Mouse (Mus musculus): ENCODE results near the gene Gm11938.
A peak's percentile ranks its signal among the peaks of the same experiment; 100 is the strongest.
"Not testable (repeated sequence)": the region's sequence is repeated elsewhere in the genome, so short reads cannot be mapped to it uniquely, and the experiment has no call there.

Gene Gm11938

DNA sequence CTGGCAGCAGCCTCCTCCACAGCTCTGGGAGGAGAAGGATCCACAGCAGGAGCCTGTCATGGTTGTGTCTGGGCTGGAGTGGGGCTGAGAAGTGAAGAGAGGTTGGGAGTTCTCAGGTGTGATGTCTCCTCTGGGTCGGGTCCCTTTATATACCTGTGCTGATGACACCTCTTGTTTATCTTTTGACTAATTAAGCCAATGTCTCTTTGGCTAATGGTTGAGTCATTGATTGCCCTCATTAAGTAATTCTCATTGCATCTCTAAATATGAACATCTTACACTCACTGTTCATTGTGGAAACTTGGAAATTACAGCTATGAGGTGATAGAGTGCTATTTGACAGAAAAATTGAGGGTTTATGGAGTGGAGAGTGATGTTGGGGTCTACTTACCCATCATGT lies at the start of gene Gm11938:
Gm11938 (minus strand) TSS at position 101 of the 400 bp plus-strand sequence.
- not testable (repeated sequence) for DNase-seq (ENCODE audit: low spot score)

DNA sequence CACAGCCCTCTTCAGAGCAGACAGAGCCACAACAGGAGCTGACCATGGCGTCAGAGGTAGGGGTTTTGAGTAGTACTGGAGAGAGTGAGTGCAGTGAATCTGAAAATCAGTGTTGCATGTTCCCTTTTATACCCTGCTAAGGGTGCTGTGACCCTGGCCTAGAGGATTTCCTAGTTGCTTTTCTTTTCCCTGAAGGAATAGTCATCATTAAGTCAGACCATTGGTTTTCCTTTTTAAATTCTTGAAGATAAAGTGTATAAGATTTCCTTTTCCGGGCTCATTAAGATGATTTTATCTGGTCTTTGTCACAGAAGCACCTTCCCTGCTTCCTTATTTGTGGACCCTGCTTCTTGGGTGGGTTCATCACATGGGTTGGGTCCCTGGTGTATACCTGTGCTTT lies 47.0 kb upstream of the Gm11938 start, which contains the start of gene Gm11555:
Gm11555 (minus strand) TSS at position 101 of the 400 bp plus-strand sequence.
- DNase-seq (ENCODE audit: low spot score), result no peak

DNA sequence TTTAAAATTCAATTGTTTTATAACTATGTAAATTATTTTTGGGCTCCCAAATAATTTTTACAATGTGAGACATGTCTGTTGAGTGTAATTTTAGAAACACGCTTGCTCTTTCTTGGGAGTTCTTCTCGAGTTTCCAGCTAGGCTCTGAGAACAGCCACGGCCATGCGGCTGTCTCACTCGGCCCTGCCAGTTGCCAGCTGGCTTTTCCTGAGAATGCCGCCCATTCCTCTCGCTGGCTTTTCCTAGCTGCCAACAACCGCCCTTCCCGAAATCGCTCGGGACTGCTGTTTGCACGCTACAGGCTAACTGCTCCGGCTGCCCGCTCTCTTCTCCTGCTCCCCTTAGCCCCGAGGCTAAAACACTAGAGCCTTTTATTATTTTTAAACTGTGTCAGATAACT lies 43.3 kb upstream of the Gm11938 start:
- DNase-seq (ENCODE audit: low spot score), result no peak

DNA sequence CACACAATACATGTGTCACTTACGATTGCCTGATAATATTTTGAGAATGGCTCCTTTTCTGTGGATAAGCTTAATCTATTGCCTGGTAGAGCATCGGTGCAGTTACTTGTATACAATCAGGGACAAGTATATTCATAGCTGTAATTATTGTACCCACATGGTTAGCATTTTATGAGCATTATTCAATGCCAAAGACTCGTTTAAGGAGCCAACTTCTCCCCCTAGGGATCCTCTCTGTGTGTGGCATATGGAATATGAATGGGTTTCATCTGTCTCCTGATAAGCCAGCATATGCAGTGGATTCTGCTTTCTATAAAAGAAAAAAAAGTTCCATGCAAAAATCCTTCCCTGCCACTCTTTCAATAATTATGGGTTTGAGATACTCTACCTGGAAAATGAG lies 41.2 kb upstream of the Gm11938 start:
- no peak for DNase-seq (ENCODE audit: low spot score)

DNA sequence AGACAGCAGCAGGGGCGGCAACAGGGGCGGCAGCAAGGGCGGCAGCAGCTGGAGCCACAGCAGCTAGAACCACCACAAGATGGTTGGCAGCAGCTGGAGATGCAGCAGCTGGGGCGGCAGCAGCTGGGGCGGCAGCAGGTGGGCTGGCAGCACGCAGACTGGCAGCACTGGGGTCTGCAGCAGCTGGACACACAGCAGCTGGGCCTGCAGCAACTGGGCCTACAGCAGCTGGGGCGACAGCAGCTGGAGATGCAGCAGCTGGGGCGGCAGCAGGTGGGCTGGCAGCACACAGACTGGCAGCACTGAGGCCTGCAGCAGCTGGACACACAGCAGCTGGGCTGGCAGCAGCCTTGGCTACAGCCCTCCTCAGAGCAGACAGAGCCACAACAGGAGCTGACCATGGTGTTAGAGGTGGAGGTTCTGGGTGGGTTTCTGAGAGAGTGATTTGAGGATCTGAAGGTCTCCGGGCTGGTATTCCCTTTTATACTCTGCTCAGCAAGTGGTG lies 40.6 kb upstream of the Gm11938 start, which contains the start of gene Krtap4-7:
Krtap4-7 (minus strand) TSS at position 455 of the 505 bp plus-strand sequence.
- not testable (repeated sequence) for DNase-seq (ENCODE audit: low spot score)

DNA sequence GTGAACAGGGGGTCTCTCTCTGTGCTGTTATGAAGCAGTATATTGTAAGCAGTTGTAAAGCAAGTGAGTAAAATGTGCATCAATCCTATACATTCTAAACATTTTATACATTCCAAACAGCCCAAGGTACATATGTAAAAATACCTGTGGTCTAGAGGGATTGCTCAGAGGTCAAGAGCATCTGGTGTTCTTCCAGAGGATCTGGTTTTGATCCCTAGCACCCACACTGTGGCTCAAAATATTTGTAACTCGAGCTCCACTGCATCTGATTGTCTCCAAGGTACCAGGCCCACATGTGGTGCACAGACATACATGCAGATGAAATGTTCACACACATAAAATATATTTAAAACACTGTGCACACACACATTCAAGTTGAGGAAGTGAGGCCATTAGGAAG lies 37.8 kb upstream of the Gm11938 start:
- no peak for DNase-seq (ENCODE audit: low spot score)

DNA sequence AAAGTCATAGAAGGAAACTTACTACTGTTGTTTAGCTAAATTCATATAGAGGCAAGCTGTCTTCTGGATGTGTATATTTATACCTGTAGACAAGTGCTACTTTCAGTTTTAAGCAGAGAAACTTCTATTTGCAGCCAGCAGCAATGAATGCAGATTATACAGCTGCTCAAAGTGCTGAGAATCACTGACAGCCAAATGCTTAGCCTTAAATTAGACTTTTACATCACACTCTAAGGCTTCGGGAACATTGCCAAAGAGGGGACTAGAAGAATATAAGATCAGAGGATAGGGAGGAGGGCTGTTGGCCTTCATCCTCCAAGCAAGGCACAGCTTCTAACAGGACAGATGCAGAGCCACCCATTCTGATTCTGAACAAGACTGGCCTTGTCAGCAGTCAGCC lies 34.0 kb upstream of the Gm11938 start:
- DNase-seq (ENCODE audit: low spot score), result no peak

DNA sequence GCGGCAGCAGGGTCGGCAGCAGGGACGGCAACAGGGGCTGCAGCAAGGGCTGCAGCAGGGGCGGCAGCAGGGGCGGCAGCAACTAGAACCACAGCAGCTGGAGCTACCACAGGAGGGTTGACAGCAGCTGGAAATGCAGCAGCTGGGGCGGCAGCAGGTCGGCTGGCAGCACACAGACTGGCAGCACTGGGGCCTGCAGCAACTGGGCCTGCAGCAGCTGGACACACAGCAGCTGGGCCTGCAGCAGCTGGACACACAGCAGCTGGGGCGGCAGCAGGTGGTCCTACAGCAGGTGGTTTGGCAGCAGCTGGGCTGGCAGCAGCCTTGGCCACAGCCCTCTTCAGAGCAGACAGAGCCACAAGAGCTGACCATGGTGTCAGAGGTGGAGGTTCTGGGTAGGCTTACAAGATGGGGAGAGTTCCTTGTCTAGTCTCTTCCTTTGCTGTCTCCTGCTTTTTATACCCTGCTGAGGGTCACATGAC lies 31.6 kb upstream of the Gm11938 start, which contains the start of gene Krtap4-2:
Krtap4-2 (minus strand) TSS at position 432 of the 482 bp plus-strand sequence.
- DNase-seq (ENCODE audit: low spot score), result no peak

DNA sequence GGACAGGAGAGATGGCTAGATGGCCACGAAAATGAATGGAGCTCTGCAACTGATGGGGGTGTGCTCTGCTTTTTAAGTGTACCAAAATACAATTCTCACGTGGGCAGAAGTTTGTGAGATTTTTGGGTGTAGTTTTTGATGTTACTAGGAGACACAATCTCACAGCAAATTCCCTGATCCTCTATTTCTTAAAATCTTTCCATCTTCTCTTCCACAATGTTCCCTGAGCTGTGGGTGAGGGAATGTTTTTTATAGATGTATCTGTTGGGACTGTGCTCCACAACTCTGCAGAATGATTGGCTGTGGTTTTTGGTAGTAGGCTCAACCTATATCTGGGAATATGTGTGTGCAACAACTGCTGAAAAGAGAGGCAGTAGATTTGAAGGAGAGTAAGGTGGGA lies 30.2 kb upstream of the Gm11938 start:
- no peak for DNase-seq (ENCODE audit: low spot score)

DNA sequence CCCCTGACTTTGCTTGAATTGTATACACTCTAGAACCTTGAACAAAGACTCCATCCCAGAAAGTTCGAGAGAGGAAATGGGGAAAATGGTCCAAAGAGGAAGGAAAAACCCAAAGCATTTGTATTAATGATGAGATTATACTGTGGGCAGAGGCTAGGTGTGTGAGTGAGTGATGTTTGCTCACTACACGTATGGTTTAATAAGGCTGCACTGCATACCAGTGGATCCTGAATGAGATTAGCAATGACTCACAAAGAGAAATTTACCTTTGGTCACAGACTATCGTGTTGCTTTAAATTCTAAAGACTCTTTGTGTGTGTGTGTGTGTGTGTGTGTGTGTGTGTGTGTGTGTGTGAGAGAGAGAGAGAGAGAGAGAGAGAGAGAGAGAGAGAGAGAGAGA lies 27.8 kb upstream of the Gm11938 start:
- no peak for DNase-seq (ENCODE audit: low spot score)

DNA sequence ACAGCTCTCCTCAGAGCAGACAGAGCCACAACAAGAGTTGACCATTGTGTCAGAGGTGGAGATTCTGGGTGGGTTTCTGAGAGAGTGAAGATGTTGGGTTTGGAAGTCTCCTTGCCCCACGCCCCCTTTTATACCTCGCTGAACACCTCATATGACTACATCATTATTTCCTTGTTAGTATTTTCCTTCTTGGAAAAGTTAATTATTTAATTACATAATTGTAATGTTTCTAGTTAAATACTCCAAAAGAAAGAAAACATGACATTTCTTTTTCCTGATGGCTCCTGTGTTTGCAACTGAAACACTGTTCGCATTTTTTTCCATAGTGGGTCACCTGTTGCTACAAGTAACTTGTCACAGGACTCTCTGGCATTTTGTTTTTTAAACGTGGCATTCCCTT lies 25.0 kb upstream of the Gm11938 start, which contains the start of gene Krtap4-1:
Krtap4-1 (minus strand) TSS at position 101 of the 400 bp plus-strand sequence.
- no peak for DNase-seq (ENCODE audit: low spot score)

DNA sequence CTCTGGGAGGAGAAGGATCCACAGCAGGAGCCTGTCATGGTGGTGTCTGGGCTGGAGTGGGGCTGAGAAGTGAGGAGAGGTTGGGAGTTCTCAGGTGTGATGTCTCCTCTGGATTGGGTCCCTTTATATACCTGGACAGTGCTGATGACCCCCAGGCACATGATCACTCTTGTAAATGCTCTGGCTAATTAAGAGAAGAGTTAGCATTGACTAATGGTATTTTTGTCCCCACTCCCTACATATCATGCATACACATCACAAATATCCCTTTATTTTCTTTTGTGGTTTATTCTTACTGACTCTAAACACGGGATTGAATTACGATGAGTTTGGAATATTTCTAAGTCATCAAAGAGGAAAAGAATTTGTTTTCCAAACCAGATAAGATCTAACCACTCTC lies 17.2 kb upstream of the Gm11938 start, which contains the start of gene Gm11562:
Gm11562 (minus strand) TSS at position 101 of the 400 bp plus-strand sequence.
- no peak for DNase-seq (ENCODE audit: low spot score)

DNA sequence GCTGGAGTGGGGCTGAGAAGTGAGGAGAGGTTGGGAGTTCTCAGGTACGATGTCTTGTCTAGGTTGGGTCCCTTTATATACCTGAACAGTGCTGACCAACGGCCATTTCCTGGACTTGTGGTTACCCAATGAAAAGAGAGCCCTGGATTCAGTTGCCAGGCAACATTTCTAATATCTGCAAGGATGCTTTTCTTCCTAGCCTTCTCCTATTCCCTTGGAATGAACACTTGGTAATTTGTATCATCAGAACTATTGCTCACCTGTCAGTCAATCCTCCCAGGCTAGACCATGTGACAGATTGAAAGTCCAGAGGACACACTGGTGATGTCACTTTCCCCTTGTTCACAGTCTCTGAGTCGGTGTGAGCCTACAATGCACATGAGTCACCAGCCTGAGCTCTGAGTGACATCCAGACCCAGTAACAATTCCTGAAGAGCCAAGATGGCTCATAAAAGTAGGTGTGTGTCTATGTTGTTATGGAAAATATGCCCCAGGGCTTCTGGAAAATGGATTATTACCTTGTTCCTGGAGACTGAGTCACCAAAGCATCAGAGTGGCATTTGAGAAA lies 11.8 kb upstream of the Gm11938 start, which contains the start of gene Krtap2-4:
Krtap2-4 (minus strand) TSS at position 51 of the 568 bp plus-strand sequence.
- DNase-seq (ENCODE audit: low spot score), result no peak

DNA sequence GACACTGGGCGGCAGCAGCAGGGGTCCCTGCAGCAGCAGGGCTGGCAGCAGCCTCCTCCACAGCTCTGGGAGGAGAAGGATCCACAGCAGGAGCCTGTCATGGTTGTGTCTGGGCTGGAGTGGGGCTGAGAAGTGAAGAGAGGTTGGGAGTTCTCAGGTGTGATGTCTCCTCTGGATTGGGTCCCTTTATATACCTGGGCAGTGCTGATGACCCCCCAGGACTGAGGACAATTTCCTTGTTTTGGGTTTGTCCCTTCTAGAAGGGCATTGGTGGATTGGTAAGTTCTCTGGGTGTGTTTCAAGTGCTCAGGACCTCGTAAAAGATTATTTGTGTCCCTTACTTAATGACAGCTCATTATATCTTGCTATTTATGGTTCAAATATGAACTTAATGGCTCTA lies 7.0 kb upstream of the Gm11938 start, which contains the start of gene Gm11937:
Gm11937 (minus strand) TSS at position 101 of the 400 bp plus-strand sequence.
- DNase-seq (ENCODE audit: low spot score), result not testable (repeated sequence)

DNA sequence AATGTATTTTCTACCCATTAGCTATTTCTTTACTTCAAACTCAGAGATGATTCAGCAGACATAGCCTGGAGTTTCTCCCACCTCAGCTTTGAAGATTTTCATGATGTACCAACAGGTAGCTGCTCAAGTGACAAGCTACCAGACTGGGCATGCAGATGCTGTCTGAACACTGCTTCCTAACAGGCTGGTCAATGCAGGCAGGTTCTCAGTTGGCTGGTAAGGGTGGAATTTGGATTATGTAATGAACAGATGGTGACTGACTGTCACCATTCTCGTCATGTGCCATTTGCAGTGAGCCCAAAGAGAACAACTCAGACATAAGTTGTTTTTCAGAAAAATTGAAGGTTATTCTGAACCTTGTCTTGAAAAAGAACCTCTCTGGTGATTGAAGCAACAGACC lies 6.0 kb upstream of the Gm11938 start:
- DNase-seq (ENCODE audit: low spot score), result no peak

DNA sequence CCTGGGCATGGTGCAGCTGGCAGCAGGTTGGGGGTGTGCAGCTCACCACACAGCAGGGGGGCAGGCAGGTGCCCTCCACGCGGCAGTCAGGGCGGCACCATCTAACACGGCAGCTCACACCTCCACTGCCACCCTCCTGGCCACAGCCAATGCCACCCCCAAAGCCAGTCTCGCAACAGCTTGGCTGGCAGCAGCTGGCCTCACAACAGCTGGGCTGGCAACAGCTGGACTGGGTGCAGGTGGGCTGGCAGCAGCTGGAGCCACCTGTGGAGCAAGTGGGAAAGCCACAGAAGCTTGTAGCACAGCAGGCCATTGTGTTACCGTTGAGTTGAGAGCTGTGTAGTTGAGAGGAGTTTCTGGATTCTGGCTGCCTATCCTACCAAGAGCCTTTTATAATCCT lies 5.4 kb downstream of the Gm11938 start, which contains the start of gene Krtap9-3:
Krtap9-3 (minus strand) TSS at position 364 of the 400 bp plus-strand sequence.
- not testable (repeated sequence) for DNase-seq (ENCODE audit: low spot score)

DNA sequence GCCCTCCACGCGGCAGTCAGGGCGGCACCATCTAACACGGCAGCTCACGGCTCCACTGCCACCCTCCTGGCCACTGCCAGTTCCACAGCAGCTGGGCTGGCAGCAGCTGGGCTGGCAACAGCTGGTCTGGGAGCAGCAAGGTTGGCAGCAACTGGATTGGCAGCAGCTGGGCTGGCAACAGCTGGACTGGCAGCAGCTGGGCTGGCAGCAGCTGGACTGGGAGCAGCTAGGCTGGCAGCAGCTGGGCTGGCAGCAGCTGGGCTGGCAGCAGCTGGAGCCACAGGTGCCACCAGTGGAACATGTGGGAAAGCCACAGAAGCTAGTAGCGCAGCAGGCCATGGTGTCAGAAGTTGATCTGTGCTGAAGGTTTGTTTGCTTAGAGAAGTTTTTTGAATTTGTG lies 12.1 kb downstream of the Gm11938 start, which contains the start of gene Krtap1-3:
Krtap1-3 (minus strand) TSS at position 359 of the 400 bp plus-strand sequence.
- no peak for DNase-seq (ENCODE audit: low spot score)

DNA sequence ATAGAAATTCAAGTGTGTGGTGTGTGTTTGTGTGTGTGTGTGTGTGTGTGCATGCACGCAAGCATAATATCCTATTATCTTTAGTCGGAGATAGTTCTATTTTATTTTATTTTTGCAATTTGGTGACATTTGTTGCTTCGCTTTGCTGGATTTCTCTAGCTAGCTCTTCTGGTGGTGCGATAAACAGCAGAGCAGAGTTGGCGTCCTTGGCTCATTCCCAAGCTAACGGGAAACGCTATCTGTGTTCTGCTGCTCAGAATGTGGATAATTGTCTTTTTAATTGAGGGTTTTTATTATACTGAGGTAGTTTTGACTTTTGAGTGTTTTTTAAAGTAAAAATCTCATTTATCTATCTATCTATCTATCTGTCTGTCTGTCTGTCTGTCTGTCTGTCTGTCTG lies 18.0 kb downstream of the Gm11938 start:
- DNase-seq (ENCODE audit: low spot score), result no peak

DNA sequence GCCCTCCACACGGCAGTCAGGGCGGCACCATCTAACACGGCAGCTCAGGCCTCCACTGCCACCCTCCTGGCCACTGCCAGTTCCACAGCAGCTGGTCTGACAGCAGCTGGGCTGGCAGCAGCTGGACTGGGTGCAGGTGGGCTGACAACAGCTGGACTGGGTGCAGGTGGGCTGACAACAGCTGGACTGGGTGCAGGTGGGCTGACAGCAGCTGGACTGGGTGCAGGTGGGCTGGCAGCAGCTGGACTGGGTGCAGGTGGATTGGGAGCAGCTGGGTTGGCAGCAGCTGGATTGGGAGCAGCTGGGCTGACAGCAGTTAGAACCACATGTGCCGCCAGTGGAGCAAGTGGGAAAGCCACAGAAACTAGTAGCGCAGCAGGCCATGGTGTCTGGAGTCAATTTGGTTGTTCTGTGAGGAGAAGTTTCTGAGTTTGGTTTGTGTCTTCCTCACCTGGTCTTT lies 19.8 kb downstream of the Gm11938 start, which contains the start of gene Krtap1-4:
Krtap1-4 (minus strand) TSS at position 410 of the 460 bp plus-strand sequence.
- DNase-seq (ENCODE audit: low spot score), result no peak

DNA sequence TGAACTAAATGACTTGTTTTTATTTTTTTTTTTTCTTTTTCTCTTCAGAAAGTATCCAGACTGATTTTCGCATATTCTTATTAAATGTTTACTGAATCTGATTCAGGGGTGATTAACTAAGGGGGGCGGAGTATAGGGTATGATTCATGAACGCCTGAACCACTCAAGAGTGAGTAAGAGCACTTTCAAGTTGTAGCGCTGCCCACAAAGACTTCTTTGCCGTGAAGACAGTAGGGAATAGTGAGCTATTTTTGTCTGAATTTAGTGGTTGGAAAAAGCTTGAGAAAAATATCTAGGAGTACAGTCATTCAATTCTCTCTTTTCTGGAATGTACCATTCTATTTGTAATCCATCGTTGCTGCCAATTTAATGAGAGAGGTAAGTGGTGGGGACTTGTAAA lies 21.5 kb downstream of the Gm11938 start:
- DNase-seq (ENCODE audit: low spot score), result no peak

DNA sequence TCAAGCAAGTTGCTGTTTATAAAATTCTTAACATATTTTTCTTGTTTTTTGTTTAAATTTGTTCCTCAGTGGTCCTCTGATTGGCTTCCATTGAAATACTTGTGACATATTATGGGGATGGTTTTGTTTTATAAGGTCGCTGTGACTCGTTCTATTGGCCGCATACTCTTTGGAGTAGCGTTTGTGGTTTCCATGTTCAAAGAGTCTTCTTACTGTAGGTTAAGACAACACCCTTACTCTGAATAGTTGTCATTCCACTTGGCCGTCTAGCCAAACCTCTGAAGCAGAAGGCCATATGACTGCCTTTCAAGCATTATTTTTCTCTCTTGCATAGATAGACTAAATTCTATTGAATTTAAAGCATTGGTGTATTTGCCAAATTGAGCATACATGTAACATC lies 22.1 kb downstream of the Gm11938 start:
- no peak for DNase-seq (ENCODE audit: low spot score)

DNA sequence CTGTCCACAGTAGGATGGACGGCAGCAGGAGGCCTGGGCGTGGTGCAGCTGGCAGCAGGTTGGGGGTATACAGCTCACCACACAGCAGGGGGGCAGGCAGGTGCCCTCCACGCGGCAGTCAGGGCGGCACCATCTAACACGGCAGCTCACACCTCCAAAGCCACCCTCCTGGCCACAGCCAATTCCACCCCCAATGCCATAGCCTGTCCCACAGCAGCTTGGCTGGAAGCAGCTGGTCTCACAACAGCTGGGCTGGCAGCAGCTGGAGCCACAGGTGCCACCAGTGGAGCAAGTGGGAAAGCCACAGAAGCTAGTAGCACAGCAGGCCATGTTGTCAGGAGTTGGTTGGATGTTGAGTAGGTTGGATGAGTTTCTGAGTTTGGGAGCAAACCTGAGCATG lies 22.5 kb downstream of the Gm11938 start, which contains the start of gene Krtap1-5:
Krtap1-5 (minus strand) TSS at position 381 of the 400 bp plus-strand sequence.
- no peak for DNase-seq (ENCODE audit: low spot score)

DNA sequence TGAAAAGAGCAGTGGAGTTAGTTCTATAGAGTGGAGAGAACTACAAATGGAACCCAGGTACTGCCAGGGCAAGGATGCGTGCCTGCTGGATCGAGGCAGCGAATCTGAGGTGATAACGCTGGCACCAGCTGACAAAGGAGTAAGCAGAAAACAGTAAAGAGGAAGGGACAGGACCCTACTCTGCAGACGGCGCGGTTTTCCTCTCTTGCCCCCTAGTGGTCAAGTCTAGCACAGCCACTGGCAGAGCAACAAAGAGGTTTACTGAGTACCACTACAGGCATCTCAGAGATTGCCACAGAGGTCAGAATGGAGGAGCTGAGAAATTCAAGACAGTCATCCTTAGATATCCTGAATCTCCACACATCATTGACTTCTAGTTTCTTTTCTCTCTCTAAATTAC lies 29.0 kb downstream of the Gm11938 start:
- DNase-seq (ENCODE audit: low spot score), result peak; percentile 19
